Mouse (Mus musculus) E14TG2a.4 (cell line): ENCODE data around the gene Epha6.

Experiments used
- H3K27me3 ChIP-seq: 2 replicates; pipeline ENCODE4 v1.6.1; 2014; ENCODE audit warnings: low read length, control low read depth; ENCODE audit not compliant: insufficient read depth
- H3K36me3 ChIP-seq: 2 replicates; pipeline ENCODE4 v1.6.1; 2014; ENCODE audit warnings: low read length, control low read depth; ENCODE audit not compliant: insufficient read depth
- H3K4me1 ChIP-seq: replicated peaks from 2 replicates; pipeline ENCODE4 v1.6.1; 2014; ENCODE audit warnings: low read depth, low read length, control low read depth
- H3K4me3 ChIP-seq: replicated peaks from 2 replicates; pipeline ENCODE4 v1.5.1; 2014; ENCODE audit warnings: mild to moderate bottlenecking, low read length
- H3K9me3 ChIP-seq: 2 replicates; pipeline ENCODE4 v1.6.1; 2014; ENCODE audit warnings: low read length, control low read depth
- CTCF ChIP-seq: conservative IDR thresholded peaks from 2 replicates; pipeline ENCODE4 v1.5.1; 2014; ENCODE audit warnings: low read length
- NANOG ChIP-seq: IDR thresholded peaks from 2 replicates; pipeline ENCODE4 v1.6.1; 2014; ENCODE audit warnings: borderline replicate concordance, low read length, mixed read lengths
- POU5F1 ChIP-seq: IDR thresholded peaks from 2 replicates; pipeline ENCODE4 v1.6.1; 2014; ENCODE audit warnings: low read length, borderline replicate concordance

Gene Epha6

GRCm38 (mm10) chr16:59621554-59621953 is 983.8 kb downstream of the Epha6 start:
- H3K27me3 ChIP-seq = no peaks in the 10 kb centered on the region
- no peaks in the 10 kb centered on the region for H3K9me3 ChIP-seq
- no peaks in the 10 kb centered on the region for H3K36me3 ChIP-seq
- H3K4me1 ChIP-seq = 0 out of 2 replicates have a peak, but pooled peaks cover 2% of the 10 kb centered on the region
- no peak overlapping the region for H3K4me3 ChIP-seq
- TF ChIP-seq NANOG (no peak), CTCF (no peak), POU5F1 (no peak)

GRCm38 (mm10) chr16:59617167-59617566 is 988.2 kb downstream of the Epha6 start:
- Histone ChIP-seq H3K4me1 (no peaks in the 10 kb centered on the region; the same call in 1 of the 2 replicates), H3K4me3 (no peak overlapping the region), H3K27me3 (no peaks in the 10 kb centered on the region), H3K36me3 (no peaks in the 10 kb centered on the region), H3K9me3 (no peaks in the 10 kb centered on the region)
- TF ChIP-seq CTCF = peak; percentile 44
- no peak for TF ChIP-seq NANOG

GRCm38 (mm10) chr16:59615675-59616074 is 989.7 kb downstream of the Epha6 start:
- Histone ChIP-seq H3K4me1 (no peaks in the 10 kb centered on the region; the same call in 1 of the 2 replicates), H3K9me3 (no peaks in the 10 kb centered on the region), H3K4me3 (no peak overlapping the region), H3K27me3 (no peaks in the 10 kb centered on the region), H3K36me3 (0 out of 2 replicates have a peak, but pooled peaks cover 4% of the 10 kb centered on the region)
- no peak for TF ChIP-seq NANOG
- TF ChIP-seq POU5F1 = no peak
- TF ChIP-seq CTCF = no peak

- Histone ChIP-seq H3K36me3 (0 out of 2 replicates have a peak, but pooled peaks cover 4% of the 10 kb centered on the region), H3K4me1 (no peaks in the 10 kb centered on the region; the same call in 1 of the 2 replicates), H3K9me3 (no peaks in the 10 kb centered on the region), H3K27me3 (no peaks in the 10 kb centered on the region), H3K4me3 (no peak overlapping the region)
- TF ChIP-seq POU5F1 = no peak
- TF ChIP-seq CTCF = no peak
- no peak for TF ChIP-seq NANOG
Observed at GRCm38 (mm10) chr16:59610750-59611149, 994.6 kb downstream of the Epha6 start.

GRCm38 (mm10) chr16:59604078-59604781 is 1001.1 kb downstream of the Epha6 start:
- Histone ChIP-seq H3K27me3 (peaks cover 8% of the 10 kb centered on the region; the same call in 1 of the 2 replicates), H3K4me1 (peaks cover 24% of the 10 kb centered on the region), H3K4me3 (no peak overlapping the region), H3K36me3 (no peaks in the 10 kb centered on the region), H3K9me3 (no peaks in the 10 kb centered on the region)
- no peak for TF ChIP-seq POU5F1
- no peak for TF ChIP-seq CTCF
- no peak for TF ChIP-seq NANOG
